Mouse (Mus musculus): ENCODE data around the gene Nrgn.

DNA sequence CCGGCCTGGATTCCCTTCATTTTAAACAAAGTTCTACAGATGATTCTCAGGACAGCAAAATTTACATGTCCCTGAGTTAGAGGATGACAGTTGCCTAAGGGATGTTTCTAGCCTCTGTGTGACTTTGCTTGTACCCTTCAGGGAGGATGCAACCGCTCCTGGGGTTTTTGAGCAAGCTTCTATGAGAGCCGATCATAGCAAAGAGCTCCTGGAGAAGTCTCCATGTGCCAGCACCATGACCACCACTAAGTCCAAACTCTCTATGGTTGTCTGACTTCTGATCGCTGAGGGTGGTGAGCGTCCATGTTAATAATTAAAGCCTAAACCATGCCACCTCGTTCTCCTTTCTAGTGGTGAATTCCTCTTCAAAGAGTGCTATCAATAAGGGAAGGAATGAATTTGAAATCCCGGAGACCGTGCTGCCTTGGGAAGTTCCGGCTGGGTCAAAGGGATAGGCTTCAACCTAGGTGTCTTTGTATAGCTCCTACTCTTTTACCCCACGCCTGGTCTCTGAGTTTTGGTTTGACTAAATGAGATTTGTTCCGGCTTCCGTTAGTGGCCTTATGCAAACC is 8.7 kb downstream of the Nrgn start:
- TF ChIP-seq POLR2A (IDR thresholded peaks at IDR 0.05; ENCODE audit: low read depth, low read length) = no peak
- TF ChIP-seq CTCF (IDR thresholded peaks at IDR 0.05; ENCODE audit: extremely low read depth, insufficient read length, insufficient replicate concordance, low read depth, low read length) = no peak

All from small intestine, adult 2 months (tissue).